Mouse (Mus musculus): Measurements from ENCODE around the gene Hdlbp.

DNA sequence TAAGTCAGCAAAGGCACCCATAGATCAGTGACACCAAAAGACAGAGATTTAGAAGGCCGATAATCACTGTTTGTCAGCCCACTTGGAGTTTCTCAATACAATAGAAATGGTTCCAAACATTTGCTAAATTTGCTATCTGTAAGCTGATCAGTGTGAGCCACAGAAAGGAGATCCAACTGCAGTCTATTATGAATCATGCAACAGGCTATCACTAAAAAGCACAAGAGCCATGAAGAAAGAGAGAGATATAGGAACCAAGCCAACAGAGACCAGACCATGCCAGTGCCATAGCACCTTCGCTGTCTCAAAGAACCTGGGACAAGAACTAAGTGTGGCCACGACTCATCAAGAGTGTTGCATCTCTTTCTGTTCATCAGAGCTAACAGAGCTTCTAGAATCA is 2.9 kb downstream of the Hdlbp start:
- TF ChIP-seq ZNF384 (IDR thresholded peaks at IDR 0.05; ENCODE audit: low read depth, low read length) (no peak), CHD2 (IDR thresholded peaks at IDR 0.05; ENCODE audit: low read depth, low read length) (no peak)

All from ES-E14 (cell line).